Mouse (Mus musculus) cerebellum, adult 2 months (tissue): ENCODE results near the gene Cyp2d22. TPM values are rescaled to one million over a fixed set of nuclear protein-coding genes. Genes with fewer than 3 reads are reported as not detected.
A peak's percentile ranks its signal among the peaks of the same experiment; 100 is the strongest.

ENCODE experiments used
- DNase-seq, 2 experiments: peaks; one replicate each; pipeline ENCODE4 v3.0.0; 2021
- H3K27ac ChIP-seq: fragments of 200-500 bp; 2 replicates; pipeline ENCODE4 v1.5.1; 2012; ENCODE audit warnings: low read length, control low read depth, inconsistent platforms; ENCODE audit not compliant: insufficient read depth
- H3K27me3 ChIP-seq: fragments of 200-500 bp; 2 replicates; pipeline ENCODE4 v1.6.1; 2012; ENCODE audit warnings: inconsistent platforms, mild to moderate bottlenecking, low read length, moderate library complexity; ENCODE audit not compliant: control insufficient read depth, insufficient read depth
- H3K4me1 ChIP-seq: fragments of 200-500 bp; 2 replicates; pipeline ENCODE4 v1.6.1; 2011; ENCODE audit warnings: low read length; ENCODE audit not compliant: control insufficient read depth, insufficient read depth
- H3K4me3 ChIP-seq: fragments of 200-500 bp; replicated peaks from 2 replicates; pipeline ENCODE3; 2011; ENCODE audit warnings: mild to moderate bottlenecking, low read depth, low read length, control low read depth; ENCODE audit not compliant: insufficient read depth
- CTCF ChIP-seq: fragments of 200-500 bp; IDR thresholded peaks from 2 replicates; pipeline ENCODE4 v1.5.1; 2011; ENCODE audit warnings: low read depth, mild to moderate bottlenecking, control low read depth, low read length, moderate library complexity, borderline replicate concordance; ENCODE audit not compliant: insufficient read depth
- POLR2A ChIP-seq: fragments of 200-500 bp; IDR thresholded peaks from 2 replicates; pipeline ENCODE4 v1.6.1; 2011; ENCODE audit warnings: low read length, control low read depth, borderline replicate concordance; ENCODE audit not compliant: insufficient read depth
- WGBS: fragments of 180-500 bp; shearing (Covaris S2); methylation state at CpG from one replicate; pipeline ENCODE4 v1.1.7; 2018; 5-methylcytosine and 5-hydroxymethylcytosine counted together
- polyA plus RNA-seq: library from polyadenylated mRNA; depleted of rRNA; stranded (reverse); fragments of >200 nt; gene quantifications from 2 replicates; pipeline ENCODE4 v1.2.3, GENCODE M21; 2012

The Cyp2d22 gene
- polyA plus RNA-seq, 1 experiment: 65.4 TPM

DNA sequence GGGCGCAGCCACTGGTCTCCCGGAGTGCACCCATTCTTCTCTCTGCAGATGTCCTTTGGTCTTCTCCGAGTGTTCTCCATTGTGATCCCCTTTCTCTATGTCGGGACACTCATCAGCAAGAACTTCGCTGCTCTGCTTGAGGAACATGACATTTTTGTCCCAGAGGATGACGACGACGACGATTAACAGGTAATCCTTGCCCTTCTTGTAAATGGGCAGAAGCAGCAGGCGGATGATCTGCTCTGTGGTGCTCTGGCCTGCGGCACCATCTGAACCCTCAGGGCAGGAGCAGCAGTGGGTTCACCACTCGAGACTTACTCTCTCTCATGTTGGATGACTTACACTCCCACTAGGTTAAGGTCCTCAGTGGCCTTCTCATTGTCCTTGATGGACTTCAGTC is 32.2 kb downstream of the Cyp2d22 start:
- Histone ChIP-seq H3K27ac (no peak overlapping the region), H3K27me3 (no peaks in the 10 kb centered on the region)

DNA sequence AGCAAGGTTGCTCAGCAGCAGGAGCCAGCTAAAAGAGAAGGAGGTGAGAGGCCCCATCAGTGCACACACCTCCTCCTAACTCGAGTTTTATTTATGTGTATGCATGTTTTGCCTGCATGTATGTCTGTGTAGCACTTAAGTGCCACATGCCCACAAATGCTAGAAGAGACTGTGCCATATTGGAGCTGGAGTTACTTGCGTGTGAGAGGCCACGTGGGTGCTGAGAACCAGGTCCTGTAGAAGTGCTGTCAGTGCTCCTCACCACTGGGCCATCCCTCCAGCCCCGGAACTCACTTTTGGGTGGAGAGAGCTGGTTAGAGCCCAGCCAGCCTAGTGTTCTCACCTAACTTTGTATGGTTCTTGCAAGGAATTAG is 32.8 kb downstream of the Cyp2d22 start:
- Histone ChIP-seq H3K4me3 (no peak overlapping the region), H3K27ac (no peak overlapping the region)

More for the DNA sequence above, 32.2 kb downstream of the Cyp2d22 start:
- 86% methylated on average over 12 of the region's 12 CpGs for WGBS
- TF ChIP-seq POLR2A: no peak
- no peak for TF ChIP-seq CTCF
- DNase-seq: no peak
- Histone ChIP-seq H3K4me3 (no peak overlapping the region), H3K4me1 (peaks cover 7% of the 10 kb centered on the region; the same call in 1 of the 2 replicates)

DNA sequence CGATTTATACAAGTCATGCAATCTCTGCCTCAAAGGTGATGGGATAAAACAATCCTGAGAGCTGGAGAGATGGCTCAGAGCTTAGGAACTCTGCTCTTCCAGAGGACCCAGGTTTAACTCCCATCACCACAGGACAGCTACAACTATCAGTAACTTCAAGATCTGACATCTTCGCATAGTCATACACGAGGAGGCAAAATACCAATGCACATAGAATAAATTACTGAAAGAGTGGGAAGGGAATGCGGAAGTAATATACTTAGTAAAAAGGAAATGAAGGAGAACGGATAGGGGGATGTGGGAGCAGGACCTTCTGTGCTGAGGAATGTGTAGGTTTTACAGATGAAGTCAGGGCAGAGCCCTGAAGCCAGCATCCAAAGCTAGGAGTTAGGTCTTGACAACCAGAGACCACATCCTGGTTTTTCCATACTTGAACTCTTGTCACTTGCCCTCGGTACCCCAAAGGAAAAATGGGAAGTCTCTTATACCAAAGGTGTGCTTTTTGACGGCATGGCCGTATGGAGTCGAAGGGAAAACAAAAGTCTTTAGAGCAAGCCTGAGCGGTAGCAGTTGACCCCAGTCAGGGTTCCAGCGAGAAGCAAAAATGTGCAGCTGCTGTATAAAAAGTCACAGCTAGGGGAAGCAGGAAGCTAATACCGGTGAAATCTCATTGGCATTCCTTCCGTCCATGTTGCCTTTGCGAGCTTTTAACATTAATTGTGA is 33.3 kb downstream of the Cyp2d22 start:
- DNase-seq: no peak
- peak overlapping the region; percentile 69 for H3K4me3 ChIP-seq
- TF ChIP-seq POLR2A: no peak
- TF ChIP-seq CTCF: no peak
- WGBS: 45% methylated on average over 14 of the region's 14 CpGs
- H3K27ac ChIP-seq: no peak overlapping the region
- no peaks in the 10 kb centered on the region for H3K27me3 ChIP-seq
- H3K4me1 ChIP-seq: peaks cover 3% of the 10 kb centered on the region; the same call in 1 of the 2 replicates

More for the DNA sequence above, 32.8 kb downstream of the Cyp2d22 start:
- Histone ChIP-seq H3K4me1 (peaks cover 3% of the 10 kb centered on the region; the same call in 1 of the 2 replicates), H3K27me3 (no peaks in the 10 kb centered on the region)
- no peak for DNase-seq
- WGBS: 74% methylated on average over 4 of the region's 4 CpGs
- TF ChIP-seq POLR2A (no peak), CTCF (no peak)

DNA sequence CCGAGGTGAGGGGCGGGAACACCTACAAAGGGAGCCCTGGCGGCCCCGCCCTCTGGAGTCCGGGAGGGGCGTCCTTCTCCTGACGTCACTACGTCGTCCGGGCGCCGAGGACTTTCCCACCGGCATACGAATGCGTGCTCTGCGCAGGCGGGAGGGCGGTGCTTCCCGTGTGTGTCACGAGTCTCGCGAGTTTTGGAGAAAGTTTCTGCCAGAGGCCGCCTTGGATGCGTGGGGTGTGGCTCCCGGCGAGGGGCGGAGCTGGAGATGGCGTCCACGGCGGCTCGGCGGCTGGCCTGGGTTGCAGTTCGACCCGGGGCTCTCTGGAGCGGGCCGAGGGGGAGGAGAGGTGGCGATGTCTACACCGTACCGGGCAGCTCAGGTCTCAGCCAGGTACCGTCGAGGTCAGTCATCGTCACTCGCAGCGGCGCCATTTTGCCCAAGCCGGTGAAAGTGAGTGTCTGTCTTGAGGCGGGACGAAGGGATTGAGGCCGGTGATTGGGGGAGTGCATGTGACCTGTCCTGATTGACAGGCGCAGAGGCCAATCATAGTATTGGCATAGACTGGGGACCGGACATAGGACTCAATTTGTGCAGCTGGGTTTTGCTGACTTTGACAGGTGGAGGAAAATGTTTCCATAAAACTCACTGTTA is 34.1 kb downstream of the Cyp2d22 start:
- Histone ChIP-seq H3K27me3 (no peaks in the 10 kb centered on the region), H3K4me3 (peak overlapping the region; percentile 69), H3K27ac (peak overlapping the region; percentile 74), H3K4me1 (peaks cover 3% of the 10 kb centered on the region; the same call in 1 of the 2 replicates)
- under 1% methylated on average over 51 of the region's 51 CpGs for WGBS
- DNase-seq: peak; percentile 98
- no peak for TF ChIP-seq CTCF
- TF ChIP-seq POLR2A: peak; percentile 68

DNA sequence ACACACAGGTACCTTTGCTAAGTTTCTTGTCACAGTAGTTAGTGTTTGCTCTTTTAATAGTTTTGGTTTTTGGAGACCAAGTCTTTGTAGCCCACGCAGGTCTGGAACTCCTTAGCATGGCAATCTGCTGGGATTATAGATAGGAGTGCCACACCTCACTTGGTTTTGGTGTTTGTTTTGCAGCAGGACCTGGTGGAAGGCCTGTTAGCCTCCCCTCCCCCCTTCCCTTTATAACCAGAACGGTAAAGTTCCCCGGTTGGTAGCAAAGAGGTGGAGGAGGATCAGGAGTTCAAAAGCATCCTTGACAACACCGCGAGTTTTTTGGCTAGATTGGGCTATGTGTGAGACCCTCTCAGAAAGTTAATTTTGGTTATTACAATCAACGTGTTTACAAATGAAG is 35.1 kb downstream of the Cyp2d22 start:
- Histone ChIP-seq H3K4me3 (no peak overlapping the region), H3K4me1 (peaks cover 3% of the 10 kb centered on the region; the same call in 1 of the 2 replicates), H3K27ac (no peak overlapping the region), H3K27me3 (no peaks in the 10 kb centered on the region)
- TF ChIP-seq POLR2A: no peak
- no peak for TF ChIP-seq CTCF
- 87% methylated on average over 6 of the region's 6 CpGs for WGBS
- no peak for DNase-seq

DNA sequence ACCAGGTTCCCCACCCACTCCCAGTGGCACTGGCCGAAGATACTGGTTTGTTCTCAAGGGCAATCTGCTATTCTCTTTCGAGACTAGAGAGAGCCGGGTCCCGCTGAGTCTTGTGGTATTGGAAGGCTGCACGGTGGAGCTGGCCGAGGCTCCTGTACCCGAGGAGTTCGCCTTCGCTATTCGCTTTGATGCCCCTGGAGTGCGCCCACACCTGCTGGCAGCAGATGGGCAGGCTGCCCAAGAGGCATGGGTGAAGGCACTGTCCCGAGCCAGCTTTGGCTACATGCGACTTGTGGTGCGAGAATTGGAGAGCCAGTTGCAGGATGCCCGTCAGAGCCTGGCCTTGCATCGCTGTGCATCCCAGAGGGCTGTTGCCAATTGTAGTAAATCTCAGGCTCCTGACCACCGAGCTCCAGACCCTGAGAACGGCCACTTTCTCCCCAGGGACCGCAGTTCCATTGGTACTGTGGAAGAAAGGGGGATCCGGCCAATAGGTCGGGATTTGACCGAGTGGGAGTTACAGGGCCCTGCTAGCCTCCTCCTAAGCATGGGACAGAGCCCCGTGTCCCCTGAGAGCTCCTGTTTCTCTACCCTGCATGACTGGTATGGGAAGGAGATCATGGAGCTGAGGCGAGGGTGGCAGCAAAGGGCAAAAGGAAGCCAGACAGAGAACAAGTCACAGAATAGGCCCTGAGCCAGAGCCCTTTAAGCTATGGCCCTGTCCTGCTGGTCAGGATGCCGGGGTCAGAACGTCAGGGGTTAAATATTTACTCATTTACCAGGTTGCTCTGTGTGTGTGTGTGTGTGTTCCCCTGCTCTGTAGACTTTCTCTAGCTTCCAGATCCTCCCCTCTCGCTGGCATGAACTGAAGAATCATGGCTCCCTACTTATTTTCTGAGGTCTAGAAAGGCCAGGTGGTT is 36.4 kb downstream of the Cyp2d22 start:
- WGBS: 51% methylated on average over 27 of the region's 27 CpGs
- no peak overlapping the region for H3K27ac ChIP-seq
- TF ChIP-seq CTCF: no peak
- no peak for TF ChIP-seq POLR2A

DNA sequence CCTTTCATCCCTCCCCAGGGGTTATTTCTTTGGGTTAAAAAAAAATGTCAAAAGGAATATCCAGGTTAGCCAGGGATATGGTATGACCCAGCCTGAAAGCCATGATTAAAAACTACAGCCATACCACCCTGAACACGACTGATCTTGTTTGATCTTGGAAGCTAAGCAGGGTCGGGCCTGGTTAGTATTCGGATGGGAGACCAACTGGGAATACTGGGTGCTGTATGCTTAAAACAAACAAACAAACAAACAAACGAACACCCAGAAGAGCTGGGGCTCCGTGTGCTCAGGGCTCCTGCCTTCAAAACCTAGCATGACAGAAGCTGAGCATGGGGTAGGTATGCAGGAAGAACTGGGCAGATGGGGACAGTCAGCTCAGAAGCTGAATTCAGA is 37.5 kb downstream of the Cyp2d22 start:
- WGBS: 82% methylated on average over 5 of the region's 5 CpGs
- Histone ChIP-seq H3K4me1 (peaks cover 7% of the 10 kb centered on the region), H3K4me3 (no peak overlapping the region), H3K27me3 (no peaks in the 10 kb centered on the region), H3K27ac (no peak overlapping the region)
- DNase-seq: no peak
- TF ChIP-seq CTCF (no peak), POLR2A (no peak)

More for the DNA sequence above, 36.4 kb downstream of the Cyp2d22 start:
- Histone ChIP-seq H3K27me3 (no peaks in the 10 kb centered on the region), H3K4me3 (no peak overlapping the region), H3K4me1 (peaks cover 3% of the 10 kb centered on the region; the same call in 1 of the 2 replicates)
- no peak for DNase-seq
